Mouse (Mus musculus) heart, adult 2 months (tissue): ENCODE data around the gene Laptm5.

Experiments
- CTCF ChIP-seq: fragments of 200-600 bp; IDR thresholded peaks from 2 replicates; pipeline ENCODE4 v1.8.1; 2022; ENCODE audit warnings: antibody characterized with exemption, mild to moderate bottlenecking, moderate library complexity
- EP300 ChIP-seq: fragments of 200-500 bp; IDR thresholded peaks from 2 replicates; pipeline ENCODE4 v1.6.1; 2011; ENCODE audit warnings: low read depth, low read length, control low read depth; ENCODE audit not compliant: insufficient read depth
- POLR2A ChIP-seq: fragments of 200-500 bp; IDR thresholded peaks from 2 replicates; pipeline ENCODE4 v1.6.1; 2011; ENCODE audit warnings: mild to moderate bottlenecking, low read depth, low read length, control low read depth; ENCODE audit not compliant: insufficient read depth

GRCm38 (mm10) chr4:130973332-130974263 is 60.7 kb downstream of the Laptm5 start:
- no peak for TF ChIP-seq CTCF
- no peak for TF ChIP-seq POLR2A
- no peak for TF ChIP-seq EP300
